Mouse (Mus musculus) mouse trophoblast stem cell (cell line): Measurements from ENCODE around the gene Plrg1.

ENCODE experiments used
- in situ Hi-C, 2 experiments: fragments of 300-500 bp; cut with MseI, MboI; formaldehyde crosslinking; loops; 2 replicates in 1 of 2; 3 replicates in 1 of 2; pipeline ENCODE4 v1.15.1; 2025

Gene Plrg1

DNA sequence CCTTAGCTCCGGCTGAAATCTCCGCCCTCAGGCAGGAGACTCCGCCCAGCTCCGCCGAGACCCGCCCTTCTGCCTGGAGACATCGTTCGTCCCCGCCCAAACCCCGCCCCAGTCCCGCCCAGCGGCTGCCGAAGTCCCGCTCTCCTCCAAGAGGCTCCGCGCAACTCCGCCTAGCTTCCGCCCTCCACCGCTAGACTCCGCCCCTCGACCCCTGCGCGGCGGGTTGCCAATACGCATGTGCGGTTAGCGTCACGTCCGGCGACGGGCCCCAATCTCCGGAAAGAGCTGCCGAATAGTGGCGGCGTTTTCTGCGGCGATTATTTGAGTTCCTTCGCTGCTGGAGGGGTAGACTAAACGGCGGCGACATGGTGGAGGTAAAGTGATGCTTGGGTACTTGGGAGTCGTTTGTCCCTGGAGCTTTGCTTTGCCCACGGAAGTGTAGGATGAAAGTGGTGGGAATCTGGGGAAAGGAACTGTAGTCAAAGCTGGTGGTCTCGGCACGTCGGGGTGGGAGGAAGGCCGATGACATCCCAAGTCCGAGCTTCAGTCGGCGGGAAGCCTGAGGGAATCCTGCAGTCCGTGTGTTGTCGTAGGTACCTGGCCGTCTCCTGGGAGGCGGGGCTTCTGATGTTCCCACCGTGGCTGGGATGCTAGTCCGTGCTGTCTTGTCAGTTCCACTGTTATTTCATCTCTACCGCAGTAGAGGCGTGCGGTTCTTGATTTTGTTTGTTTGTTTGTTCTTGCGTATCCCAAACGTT lies at the start of gene Plrg1:
TSS of gene Plrg1 (plus strand) at position 242 of the 758 bp plus-strand sequence.
- in situ Hi-C loops, result no loop called here

DNA sequence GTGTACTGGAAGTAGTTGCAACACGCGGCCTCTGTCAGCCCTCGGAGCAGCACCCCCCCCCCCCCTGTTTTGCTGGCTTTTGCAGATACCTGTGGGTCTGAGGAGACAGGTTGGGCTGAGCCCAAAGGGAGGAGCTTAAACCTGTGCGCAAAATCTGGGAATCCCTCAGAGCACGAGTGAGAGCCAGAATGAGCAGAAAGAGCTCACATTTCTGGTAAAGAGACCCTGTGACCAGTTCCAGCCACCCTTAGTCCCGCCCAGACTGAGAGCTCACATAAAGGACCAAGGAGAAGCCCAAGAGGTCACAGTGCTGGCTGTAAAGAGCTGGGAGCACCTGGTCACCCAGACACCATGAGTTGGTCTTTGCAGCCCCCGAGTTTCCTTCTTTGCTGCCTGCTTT lies 47.8 kb upstream of the Plrg1 start, which contains the start of gene Fgg:
TSS of gene Fgg (plus strand) at position 168 of the 400 bp plus-strand sequence.
- in situ Hi-C loops, result no loop called here

DNA sequence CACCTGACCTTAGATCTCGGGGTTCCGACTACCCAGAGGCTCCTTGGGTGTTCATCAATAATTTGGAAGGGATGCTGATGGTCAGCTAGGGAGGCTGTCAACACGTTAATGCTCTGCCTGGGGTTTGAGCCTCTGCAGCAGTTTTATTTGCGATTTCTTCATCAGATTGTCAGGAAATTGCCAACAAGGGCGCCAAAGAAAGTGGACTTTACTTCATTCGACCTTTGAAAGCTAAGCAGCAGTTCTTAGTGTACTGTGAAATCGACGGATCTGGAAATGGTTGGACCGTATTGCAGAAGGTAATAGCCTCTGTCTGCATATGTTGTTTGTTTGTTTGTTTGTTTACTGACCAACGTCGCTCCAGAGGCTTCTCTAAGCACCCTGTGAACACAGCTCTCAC lies 45.0 kb upstream of the Plrg1 start:
- in situ Hi-C loops, result loop anchor here in 1 of 2 experiments (5.0 kb wide), 1 partner anchor 42 kb away; no protein-coding TSS in a partner anchor

DNA sequence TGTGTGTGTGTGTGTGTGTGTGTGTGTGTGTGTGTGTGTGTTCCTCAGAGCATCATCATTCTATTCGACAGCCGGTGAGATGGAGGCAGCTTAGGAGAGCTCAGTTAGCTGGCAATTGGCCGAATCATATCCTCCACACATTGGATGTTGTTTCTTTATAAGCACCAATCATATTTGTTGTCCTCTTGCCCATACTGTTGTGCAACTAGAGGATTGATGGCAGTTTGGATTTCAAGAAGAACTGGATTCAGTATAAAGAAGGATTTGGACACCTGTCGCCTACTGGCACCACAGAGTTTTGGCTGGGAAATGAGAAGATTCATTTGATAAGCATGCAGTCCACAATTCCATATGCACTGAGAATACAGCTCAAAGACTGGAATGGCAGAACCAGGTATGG lies 44.2 kb upstream of the Plrg1 start:
- in situ Hi-C loops, result loop anchor here in 1 of 2 experiments (5.0 kb wide), 1 partner anchor 41 kb away; no protein-coding TSS in a partner anchor

DNA sequence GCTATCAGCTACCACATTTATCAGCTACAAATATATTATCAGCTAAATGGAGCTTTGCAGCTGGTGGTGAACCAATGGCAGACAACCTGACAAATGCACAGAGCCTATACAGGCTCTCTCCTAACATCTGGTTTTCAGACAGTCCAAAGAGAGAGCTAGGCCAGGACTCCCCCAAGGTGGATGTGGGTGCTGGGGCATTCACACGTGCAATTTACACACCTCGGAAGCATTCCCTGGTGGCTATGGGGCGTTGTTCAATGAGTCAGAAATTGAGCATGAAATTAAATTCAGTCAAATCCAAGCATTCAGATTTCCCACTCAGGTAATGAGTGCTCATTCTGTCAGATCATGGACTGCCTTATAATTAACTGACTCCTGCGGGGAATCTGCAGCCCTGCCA lies 43.8 kb upstream of the Plrg1 start:
- in situ Hi-C loops, result loop anchor here in 1 of 2 experiments (5.0 kb wide), 1 partner anchor 41 kb away; no protein-coding TSS in a partner anchor

DNA sequence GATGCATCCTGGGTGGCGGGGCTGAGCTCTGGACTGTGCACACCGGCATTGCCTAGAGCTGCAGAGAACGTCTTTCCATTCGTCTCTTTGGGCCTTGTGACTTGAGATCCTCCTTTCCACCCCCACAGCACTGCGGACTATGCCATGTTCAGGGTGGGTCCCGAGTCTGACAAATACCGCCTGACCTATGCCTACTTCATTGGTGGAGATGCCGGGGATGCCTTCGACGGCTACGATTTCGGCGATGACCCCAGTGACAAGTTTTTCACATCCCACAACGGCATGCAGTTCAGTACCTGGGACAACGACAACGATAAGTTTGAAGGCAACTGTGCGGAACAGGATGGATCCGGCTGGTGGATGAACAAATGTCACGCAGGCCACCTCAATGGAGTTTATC lies 42.7 kb upstream of the Plrg1 start:
- in situ Hi-C loops, result loop anchor here in 1 of 2 experiments (5.0 kb wide), 1 partner anchor 40 kb away; no protein-coding TSS in a partner anchor

DNA sequence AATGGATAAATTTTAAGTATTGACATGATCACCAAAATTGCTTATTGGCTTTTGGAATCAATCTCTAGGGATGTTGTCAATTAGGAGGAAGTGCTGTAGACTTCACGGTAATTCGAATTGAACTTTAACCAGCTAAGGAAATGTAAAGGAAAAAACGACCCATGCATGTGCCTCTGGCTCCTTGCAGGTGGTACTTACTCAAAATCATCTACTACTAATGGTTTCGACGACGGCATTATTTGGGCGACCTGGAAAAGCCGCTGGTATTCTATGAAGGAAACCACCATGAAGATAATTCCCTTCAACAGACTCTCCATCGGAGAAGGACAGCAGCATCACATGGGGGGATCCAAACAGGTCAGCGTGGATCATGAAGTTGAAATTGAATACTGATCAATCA lies 41.4 kb upstream of the Plrg1 start:
- in situ Hi-C loops, result loop anchor here in 1 of 2 experiments (5.0 kb wide), 1 partner anchor 38 kb away; no protein-coding TSS in a partner anchor

DNA sequence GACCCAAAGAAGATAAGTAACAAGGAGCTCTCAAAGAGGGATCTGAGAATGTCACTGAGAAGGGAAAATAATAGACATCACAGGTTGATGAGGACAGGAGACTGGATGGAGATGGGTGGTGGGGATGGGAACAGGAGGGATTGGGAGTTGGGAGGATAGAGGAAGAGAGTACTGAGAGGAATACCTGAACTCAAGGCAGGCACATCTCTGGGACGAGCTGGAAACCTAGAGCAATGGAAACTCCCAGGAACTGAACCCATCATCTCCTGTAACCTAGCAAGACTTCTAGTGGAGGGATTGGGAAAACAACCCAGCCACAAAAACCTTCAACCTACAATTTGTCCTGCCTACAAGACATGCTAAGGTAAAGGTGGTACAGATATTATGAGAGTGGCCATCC lies 39.1 kb upstream of the Plrg1 start:
- in situ Hi-C loops, result no loop called here

DNA sequence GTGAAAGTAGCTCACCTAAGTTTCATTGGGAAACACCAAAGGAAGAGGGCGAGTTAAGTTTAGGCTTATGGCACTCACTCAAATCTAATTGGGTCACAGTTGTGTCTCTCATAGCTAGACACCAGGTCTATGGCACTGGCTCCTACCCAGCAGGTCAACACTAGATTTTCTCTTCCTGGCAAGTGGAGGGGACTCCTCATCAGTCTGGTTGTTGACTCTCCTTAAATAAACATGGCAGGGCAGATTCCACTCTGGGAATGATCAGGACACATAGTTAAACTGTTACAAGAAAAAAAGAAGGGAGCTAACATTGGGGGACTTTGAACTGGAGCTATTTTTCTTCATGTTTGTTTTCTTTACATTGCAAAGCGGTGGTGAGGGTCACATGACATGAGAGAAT lies 34.9 kb upstream of the Plrg1 start:
- in situ Hi-C loops, result no loop called here

DNA sequence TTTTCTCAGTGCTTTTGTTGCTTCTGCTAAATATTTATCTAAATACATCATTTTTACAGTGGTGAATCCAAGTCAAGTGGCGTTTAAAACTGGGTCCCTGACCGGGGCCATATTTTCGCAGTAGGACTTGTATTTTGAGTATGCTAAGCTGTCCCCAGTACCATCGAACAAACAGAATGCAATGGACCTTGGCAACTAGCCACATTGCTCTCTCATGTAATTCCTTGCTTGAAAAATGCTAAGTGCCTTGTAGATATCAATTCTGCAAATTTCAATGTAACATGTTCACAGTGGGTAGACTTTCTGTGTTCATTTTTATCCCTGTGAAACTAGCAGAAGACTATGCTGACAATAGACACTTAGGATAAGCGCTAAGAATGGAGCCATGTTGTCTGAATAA lies 34.1 kb upstream of the Plrg1 start:
- in situ Hi-C loops, result no loop called here

DNA sequence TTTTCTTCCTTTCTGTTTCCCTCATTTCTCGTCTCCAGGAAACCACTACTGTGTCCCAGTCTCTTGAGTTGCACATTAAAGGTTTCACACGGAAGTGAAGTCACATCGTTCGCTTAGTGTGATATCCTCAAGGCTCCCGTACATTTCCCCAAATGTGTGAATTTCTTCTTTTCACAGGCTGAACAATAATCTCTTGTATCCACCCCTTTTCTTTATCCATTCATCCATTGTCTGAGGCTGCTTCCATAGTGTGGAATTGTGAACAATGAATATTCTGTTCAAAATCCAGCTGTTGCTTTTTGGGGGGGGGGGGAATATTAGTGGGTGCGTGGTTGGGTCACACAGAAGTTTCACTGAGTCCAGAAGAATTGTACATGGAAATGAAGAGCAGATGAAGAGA lies 30.3 kb upstream of the Plrg1 start:
- in situ Hi-C loops, result no loop called here

DNA sequence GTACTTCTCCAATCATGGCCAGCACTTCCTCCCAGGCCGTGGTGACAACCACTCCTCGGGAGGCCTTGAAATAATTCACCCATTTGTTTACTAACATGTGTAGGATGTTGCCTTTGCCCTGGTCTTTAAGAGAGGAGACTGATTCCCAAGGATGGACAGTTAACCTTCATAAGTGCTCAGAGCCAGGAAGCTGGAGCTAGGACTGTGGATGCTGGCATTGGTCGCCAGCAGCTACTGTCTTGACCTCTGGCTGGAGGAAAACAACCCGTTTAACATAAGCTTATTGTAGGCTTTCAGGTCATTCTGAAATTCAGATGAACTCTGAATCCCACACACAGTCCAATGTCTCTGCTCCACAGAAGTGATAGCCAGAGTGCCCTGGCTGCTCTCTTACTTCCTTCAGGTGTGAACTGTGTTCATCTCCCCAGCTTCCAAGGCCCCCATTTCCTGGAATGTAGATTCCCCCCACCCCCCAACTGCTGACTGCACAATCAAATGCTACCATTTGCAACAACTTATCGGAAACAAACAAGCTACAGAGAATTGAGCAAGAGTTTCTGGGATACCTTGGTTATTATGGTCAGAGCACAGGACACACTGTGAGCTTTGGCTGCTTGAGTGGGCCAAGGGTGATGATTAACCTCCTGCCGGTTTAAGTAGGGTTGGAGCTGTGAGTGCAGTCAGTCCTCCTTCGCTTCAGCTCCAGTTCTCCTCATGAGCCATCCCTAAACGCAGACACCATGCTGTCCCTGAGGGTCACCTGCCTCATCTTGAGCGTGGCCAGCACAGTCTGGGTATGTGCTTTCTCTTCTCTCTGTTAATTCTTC lies 29.6 kb upstream of the Plrg1 start, which contains the start of gene Fga:
TSS of gene Fga (plus strand) at position 602 of the 827 bp plus-strand sequence.
- in situ Hi-C loops, result no loop called here

DNA sequence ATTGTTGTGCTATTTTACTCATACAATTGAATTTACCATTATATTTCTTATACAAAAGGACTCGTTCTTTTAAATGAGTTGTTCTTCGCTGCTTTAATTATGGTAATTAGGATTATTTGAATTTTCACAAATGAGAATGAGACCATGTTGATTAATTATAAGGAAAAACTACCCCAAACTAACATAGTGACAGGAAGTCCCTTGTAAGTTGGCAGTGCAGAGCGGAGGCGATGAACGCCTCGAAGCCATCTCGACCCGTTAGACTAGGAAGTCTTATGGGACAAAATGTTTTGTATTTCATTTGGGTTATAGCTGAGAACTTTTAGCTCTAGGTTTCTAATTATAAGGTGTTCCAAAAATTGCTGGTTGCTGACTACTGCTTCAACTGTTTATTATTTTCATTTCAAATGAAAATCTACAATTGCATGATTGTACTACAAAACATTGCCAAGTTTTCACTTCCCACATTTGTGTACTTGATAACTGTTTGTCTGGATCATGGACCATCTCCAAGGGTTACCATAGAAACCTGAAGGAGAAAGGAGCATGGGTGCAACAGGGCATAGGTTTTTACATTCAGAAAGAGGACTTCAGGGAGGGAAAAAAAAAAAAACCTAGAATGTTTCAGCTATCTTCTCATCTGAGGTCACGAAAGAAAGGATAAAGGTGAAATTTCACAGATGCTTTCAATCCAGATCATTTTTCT lies 27.6 kb upstream of the Plrg1 start:
- in situ Hi-C loops, result no loop called here

DNA sequence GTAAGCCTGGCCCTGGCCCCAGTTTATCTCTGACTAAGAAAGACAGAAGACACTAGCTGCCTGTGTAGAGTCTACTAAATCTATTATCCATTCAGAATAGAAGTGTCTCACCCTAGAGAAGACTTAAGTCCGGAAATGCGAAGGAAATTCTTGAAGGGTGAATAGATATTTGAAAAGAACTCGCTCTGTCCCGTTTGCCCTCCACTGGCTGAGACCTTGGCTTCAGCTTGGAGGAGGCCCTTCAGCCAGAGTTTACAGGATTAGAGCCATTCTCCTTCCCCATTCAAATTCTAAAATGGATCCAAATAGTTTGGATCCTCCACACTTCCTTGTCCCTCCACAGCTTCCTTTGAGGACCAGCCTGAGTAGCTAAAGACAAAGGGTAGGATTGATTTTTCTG lies 25.0 kb upstream of the Plrg1 start:
- in situ Hi-C loops, result no loop called here

DNA sequence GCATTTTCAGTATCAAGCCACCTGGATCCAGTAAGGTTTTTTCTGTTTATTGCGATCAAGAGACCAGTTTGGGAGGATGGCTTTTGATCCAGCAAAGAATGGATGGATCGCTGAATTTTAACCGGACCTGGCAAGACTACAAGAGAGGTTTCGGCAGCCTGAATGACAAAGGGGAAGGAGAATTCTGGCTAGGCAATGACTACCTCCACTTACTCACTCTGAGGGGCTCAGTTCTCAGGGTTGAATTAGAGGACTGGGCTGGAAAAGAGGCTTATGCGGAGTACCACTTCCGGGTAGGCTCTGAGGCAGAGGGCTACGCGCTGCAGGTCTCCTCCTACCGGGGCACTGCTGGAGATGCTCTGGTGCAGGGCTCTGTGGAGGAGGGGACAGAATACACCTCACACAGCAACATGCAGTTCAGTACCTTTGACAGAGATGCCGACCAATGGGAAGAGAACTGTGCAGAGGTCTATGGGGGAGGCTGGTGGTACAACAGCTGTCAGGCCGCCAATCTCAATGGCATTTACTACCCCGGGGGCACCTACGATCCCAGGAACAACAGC lies 22.5 kb upstream of the Plrg1 start:
- in situ Hi-C loops, result no loop called here

DNA sequence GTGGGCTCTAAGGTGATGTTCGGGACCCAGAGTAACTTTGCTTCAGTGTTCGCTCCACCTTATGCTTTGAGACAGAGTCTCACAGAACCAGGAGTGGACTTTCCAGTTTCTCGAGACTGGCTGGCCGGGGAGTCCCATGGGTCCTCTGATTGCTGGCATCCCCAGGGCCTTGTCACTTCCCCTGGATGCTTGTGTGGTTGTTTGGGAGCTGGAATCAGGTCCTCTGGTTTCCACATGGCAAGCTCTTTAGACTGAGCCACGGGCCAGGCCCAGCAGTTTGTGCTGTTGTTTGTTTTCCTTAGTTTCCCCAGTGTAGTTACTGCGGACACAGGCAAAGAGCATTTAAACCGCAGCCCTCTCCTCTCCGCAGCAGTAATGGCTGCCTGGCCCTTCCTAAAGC lies 21.5 kb upstream of the Plrg1 start:
- in situ Hi-C loops, result no loop called here

DNA sequence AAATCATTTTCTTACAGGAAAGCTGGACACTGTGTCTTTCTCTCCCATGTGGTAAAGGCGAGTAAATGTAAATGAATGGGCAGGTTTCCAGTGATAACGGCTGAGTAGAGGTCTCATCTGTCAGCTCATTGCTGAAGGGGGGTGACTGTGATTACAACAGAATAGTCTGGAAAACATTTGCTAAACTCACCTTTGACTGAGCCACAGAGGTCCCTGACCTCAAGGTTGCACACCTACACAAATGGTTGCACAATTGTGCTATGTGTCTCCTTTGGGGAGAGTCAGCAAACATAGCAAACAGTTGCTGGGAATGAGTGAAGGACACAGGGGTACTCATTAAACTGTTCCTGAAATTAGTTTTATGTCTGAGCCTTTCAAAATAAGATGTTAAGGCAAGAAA lies 16.5 kb upstream of the Plrg1 start:
- in situ Hi-C loops, result no loop called here

DNA sequence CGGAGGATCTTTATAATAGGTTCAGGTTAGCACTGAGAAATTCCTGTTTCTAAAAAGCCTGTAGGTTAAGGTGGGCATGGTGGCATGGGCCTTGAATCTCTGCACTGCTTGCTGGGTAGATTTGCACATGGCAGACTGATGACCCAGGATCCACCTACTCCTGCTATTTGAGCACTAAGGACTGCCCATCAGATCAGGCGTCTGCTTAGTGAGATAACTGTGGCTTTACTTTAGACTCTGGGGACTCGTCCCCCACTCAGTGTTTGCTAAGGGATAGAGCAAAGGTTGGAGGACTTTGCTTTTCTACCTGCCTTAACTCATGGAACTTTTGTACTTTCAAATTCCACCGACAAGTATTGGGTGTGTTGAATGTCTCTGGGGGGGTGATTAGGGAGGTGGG lies 15.7 kb upstream of the Plrg1 start:
- in situ Hi-C loops, result no loop called here

DNA sequence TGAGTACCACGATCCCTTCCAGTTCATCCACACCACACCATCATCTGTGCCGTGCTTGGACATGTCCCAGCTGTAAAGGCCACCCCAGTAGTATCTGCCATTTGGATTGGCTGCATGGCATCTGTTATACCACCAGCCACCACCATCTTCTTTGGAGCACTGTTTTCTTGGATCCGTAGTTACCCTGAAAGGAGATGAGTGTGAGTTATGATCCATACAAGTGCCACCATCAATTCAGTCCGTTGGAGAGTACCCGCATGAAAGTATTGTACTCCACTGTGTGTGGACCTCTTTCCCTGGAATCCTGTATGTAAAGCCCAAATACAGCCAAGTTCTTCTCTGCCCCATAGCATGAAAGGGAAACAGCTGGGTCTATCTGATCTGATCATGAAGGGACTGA lies 12.9 kb upstream of the Plrg1 start:
- in situ Hi-C loops, result no loop called here

DNA sequence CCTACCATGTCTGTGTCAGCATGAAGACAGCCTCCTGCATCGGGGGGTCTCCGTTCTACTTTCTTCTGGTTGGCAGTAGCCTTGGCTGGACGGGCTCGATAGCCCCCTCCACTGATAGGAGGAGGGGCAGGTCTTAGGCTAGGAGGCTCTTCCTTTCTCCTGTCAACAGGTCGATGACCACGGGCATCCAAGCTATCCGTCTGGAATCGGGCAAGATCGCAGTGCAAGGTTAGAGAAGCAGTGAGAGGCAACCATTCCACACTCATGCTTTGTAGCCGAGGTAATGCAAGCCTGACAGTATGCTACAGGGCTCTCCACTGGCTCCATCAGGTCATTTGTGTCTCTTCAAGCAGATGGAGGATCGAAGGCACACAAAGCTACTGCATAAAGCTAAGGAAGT lies 8.7 kb upstream of the Plrg1 start:
- in situ Hi-C loops, result no loop called here

DNA sequence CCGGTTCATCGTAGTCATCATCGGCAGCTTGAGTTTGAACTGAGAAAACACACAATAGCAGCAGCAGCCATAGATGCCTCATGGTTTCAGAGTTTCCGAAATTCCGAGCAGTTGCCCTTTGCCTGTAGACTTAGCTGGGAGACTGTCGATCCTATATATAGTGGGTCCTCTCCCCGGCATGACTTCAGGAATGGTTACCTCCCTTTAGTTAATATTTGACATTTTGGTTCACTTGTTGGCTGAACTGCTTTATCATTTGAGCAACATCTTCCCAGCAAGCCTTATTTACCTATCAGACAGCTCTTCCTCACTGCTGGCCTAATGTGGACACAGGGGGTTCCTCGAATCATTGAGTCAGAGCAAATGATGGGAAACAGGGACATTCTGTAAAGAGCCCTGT lies 5.6 kb upstream of the Plrg1 start, which contains the start of gene Fgb:
TSS of gene Fgb (minus strand) at position 184 of the 400 bp plus-strand sequence.
- in situ Hi-C loops, result loop anchor here (5.0 kb wide), 2 partner anchors 37 to 47 kb away; no protein-coding TSS in a partner anchor
